Mouse (Mus musculus) embryonic fibroblast, embryonic 13.5 days (primary cell): ENCODE measurements around the gene Ctns.

Experiments
- CTCF ChIP-seq: IDR thresholded peaks from 2 replicates; pipeline ENCODE4 v1.5.1; 2011; ENCODE audit warnings: mild to moderate bottlenecking, control low read depth, low read length, moderate library complexity, borderline replicate concordance; ENCODE audit not compliant: insufficient read depth
- POLR2A ChIP-seq: IDR thresholded peaks from 2 replicates; pipeline ENCODE4 v1.6.1; 2011; ENCODE audit warnings: low read depth, mild to moderate bottlenecking, control low read depth, low read length, moderate library complexity

DNA sequence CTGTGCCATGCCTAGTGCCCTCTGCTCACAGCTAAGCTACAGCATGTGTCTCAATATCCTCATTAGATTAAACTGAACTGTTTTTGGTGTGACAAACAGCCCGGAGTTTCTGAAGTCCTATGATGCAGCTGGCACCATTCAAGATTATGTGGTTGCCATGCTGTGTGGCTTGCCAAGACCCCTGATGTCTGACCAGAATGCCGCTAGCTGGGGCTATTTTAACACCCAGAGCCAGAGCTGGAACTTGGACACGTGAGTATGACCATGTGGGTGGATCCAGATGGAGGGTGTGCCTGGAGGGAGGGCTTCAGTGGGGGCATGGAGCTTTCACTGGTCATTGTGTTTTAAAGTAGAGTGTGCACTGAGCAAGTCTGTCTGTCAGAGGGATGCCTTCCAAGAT, 15.1 kb upstream of the Ctns start:
- TF ChIP-seq CTCF (no peak), POLR2A (no peak)
